Mouse (Mus musculus): Measurements from ENCODE around the gene Zcchc13.
A peak's percentile ranks its signal among the peaks of the same experiment; 100 is the strongest.
"Not testable (repeated sequence)": the region's sequence is repeated elsewhere in the genome, so short reads cannot be mapped to it uniquely, and the experiment has no call there.

Zcchc13 gene

DNA sequence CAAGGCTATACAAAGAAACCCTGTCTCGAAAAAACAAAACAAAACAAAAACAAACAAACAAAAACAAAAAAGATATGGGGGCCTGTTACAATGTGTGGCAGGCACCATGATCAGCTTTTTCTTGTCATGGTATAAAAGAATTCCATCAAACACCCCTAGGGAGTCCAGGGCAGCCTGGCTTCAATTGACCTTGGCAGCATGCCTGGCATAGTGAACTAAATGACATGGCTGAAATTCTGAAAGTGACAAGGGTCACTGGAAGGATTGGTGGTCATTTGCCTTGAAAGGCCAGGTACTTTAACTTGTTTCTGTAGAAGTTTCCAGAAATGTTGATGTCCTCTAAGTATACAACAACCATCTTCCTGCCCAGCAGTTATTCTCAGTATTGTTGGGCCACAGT, 13.9 kb downstream of the Zcchc13 start:
- DNase-seq (ENCODE audit: low spot score): no peak

DNA sequence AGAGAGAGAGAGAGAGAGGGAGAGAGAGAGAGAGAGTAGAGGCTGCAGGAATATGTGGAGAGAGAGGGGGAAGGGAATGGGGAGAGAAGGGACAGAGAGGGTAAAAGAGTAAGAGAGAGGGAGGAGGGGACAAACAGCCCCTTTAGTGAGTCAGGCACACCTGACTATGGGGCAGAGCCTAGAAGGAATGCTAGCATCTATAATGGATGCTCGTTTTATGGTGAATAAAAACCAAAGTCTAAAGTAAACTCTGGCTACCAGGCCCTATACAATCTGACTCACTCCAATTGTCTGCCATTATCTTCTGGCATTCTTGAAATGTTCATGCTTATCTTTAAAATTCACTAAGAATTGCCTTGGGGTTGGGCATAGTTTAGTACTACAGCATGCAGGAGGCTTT, 21.7 kb downstream of the Zcchc13 start:
- DNase-seq (ENCODE audit: low spot score): no peak

DNA sequence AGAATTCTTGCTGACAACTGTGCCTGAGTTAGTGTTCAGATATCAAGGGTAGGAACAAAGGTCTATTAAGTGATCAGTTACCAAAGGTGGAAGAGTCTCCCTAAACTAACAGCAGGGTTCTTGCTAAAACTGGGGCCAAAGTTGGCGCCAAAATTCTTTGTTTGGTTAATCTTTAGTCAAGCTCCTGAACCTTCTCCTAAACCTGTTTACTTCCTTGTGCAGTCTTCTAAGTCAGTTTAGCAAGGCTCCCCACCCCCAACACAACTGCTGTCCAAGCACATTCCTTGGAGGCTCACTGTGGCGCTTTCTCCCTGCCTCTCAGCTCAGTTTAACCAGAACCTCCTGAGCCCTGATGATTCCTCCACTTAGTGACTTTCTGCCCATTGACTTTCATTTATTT, 22.6 kb downstream of the Zcchc13 start:
- DNase-seq (ENCODE audit: low spot score): peak; percentile 47

DNA sequence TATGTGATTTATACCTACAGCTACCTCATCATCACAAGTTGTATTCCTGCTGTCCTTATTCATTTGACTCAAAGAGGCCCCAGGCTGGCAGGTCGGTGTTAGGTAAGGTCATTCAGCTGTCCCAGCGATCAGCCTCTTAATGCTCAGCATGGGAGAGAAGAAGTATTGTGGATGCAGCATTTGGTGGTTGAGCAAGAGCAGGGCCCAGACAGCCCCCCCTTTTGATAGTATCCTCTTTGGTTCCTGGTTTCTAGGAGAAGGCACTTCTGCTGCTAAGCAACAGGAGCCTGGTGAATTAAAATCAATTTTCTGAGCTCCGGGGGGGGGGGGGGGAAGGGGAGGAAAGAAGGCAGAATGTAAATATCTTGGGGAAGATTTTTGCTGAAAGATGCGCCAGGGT, 28.6 kb downstream of the Zcchc13 start:
- DNase-seq (ENCODE audit: low spot score): no peak

DNA sequence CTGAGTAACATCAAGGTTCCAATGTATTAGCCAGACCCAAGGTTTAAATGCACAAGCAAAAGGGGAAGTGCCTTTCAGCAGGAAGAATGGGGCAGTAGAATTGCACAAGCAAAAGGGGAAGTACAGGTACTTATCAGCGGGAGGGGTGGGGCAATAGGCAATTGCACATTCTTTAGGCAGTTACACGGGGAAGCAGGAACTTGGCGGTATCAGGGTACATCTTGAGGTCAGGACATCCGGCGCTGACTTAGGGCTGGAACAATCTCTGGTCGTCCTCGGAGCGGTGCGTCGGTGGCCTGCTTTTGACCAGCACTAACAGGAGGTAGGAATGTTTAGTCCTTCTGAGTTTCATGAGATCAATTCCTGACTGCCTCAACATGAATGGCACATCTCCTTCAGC, 34.1 kb downstream of the Zcchc13 start:
- not testable (repeated sequence) for DNase-seq (ENCODE audit: low spot score)

DNA sequence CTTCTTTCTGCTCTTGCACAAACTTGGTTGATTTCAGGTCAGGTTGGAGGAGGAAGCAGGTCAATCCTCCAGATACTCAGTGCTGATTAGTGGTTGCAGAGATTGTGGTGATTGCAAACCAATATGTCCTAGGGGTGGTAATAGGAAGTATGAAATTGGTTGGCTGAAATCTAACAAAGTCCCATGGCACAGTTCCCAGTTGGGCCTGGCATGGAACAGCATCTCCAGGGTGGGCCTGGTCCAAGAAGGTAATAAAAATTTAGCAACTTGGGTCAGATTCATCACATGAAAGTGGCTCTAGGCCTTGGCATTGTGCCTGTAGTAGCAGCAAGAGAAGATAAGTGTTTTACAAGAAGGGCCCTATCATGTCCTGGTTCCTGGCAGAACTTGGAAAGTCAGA, 39.9 kb downstream of the Zcchc13 start:
- no peak for DNase-seq (ENCODE audit: low spot score)

DNA sequence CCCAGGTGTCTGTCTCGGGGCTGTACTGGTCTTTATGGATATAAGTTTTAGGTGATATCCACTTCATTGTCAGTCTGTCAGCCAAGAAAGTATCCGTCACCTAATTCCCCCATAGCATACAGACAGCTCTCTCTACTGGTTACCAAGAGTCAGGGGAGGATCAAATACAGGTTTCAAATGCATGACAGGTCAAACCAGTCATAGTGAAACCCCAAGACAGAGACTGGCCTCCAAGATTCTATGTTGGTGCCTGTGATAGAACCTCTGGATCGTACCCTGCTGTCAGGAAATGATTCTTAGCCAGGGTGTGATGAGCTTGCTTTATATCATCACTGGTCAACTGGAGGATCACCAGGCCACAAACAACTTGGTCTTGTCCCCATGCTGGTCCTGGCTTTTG, 43.4 kb downstream of the Zcchc13 start:
- no peak for DNase-seq (ENCODE audit: low spot score)

DNA sequence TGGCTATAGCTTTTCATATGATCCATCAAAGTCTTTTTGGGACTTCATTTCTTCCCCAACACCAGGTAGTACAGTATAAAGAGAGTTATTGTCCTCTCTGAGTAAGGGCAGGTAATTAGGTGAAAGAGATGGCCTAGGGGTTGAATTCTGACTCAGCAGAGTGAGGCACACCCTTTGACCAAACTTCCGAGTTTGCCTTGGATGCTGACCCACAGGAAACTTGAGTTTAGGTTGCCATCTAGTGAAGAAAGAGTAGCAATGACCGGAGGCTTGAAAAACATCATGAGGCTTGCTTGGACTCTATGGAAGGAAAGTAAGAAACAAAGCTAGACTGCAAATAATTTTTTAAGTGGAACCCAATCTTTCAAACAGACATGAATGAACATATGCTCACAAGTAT, 44.3 kb downstream of the Zcchc13 start:
- no peak for DNase-seq (ENCODE audit: low spot score)

Measured in urinary bladder, postnatal 14 days (tissue).